Mouse (Mus musculus) heart, postnatal 0 days (tissue): Measurements from ENCODE around the gene Cabp7. TPM values are rescaled to one million over a fixed set of nuclear protein-coding genes. Genes with fewer than 3 reads are reported as not detected.
"Not testable (repeated sequence)": the region's sequence is repeated elsewhere in the genome, so short reads cannot be mapped to it uniquely, and the experiment has no call there.

ENCODE experiments used
- ATAC-seq: fragments of 200-750 bp; cut with Nextera tagmentation; 2 replicates; pipeline ENCODE4 v1.8.0; 2017; ENCODE audit warnings: low read depth, moderate number of reproducible peaks, moderate library complexity; ENCODE audit not compliant: insufficient read depth
- DNase-seq: peaks from one replicate; pipeline ENCODE4 v3.0.0-alpha.2; 2016; ENCODE audit warnings: low spot score
- H3K27ac ChIP-seq: fragments of 300-500 bp; sonication (generic); 2 replicates; pipeline ENCODE4 v1.5.1; 2014; ENCODE audit warnings: low read depth, mild to moderate bottlenecking
- H3K27me3 ChIP-seq: fragments of 300-500 bp; sonication (generic); 2 replicates; pipeline ENCODE4 v1.6.1; 2014; ENCODE audit warnings: low read length, mixed read lengths; ENCODE audit not compliant: control insufficient read depth, insufficient read depth
- H3K36me3 ChIP-seq: fragments of 300-500 bp; sonication (generic); replicated peaks from 2 replicates; pipeline ENCODE4 v1.6.1; 2014; ENCODE audit warnings: low read length, mixed read lengths; ENCODE audit not compliant: control insufficient read depth, insufficient read depth
- H3K4me1 ChIP-seq: fragments of 300-500 bp; sonication (generic); 2 replicates; pipeline ENCODE4 v1.6.1; 2014; ENCODE audit warnings: antibody characterized with exemption; ENCODE audit not compliant: control insufficient read depth, insufficient read depth
- H3K4me2 ChIP-seq: fragments of 300-500 bp; sonication (generic); 2 replicates; pipeline ENCODE4 v1.6.1; 2014; ENCODE audit warnings: low read depth, mild to moderate bottlenecking, low read length, moderate library complexity
- H3K4me3 ChIP-seq: fragments of 300-500 bp; sonication (generic); 2 replicates; pipeline ENCODE4 v1.5.1; 2014; ENCODE audit warnings: low read depth, low read length
- H3K9ac ChIP-seq: fragments of 300-500 bp; sonication (generic); replicated peaks from 2 replicates; pipeline ENCODE4 v1.6.1; 2014; ENCODE audit warnings: low read depth, low read length, mixed read lengths
- H3K9me3 ChIP-seq: fragments of 300-500 bp; sonication (generic); replicated peaks from 2 replicates; pipeline ENCODE4 v1.6.1; 2016; ENCODE audit warnings: low read length; ENCODE audit not compliant: control insufficient read depth
- CTCF ChIP-seq: IDR thresholded peaks from 2 replicates; pipeline ENCODE4 v1.5.1; 2016; ENCODE audit warnings: antibody characterized with exemption, control low read depth, low read depth
- EP300 ChIP-seq: IDR thresholded peaks from 2 replicates; pipeline ENCODE4 v1.6.1; 2016; ENCODE audit warnings: antibody characterized with exemption, low read depth
- WGBS: fragments of 180-500 bp; shearing (Covaris S2); extraction: QIAGEN DNeasy Blood & Tissue Kit; methylation state at CpG from one replicate; pipeline ENCODE4 v1.1.7; 2014; 5-methylcytosine and 5-hydroxymethylcytosine counted together
- polyA plus RNA-seq: library from polyadenylated mRNA; unstranded; fragments of >200 nt; fragmentation: Nextera tagmentation; extraction: Ambion mirVana; gene quantifications from 2 replicates; pipeline ENCODE4 v1.2.1, GENCODE M21; 2015
- total RNA-seq: library from RNA; depleted of rRNA; stranded (reverse); fragments of >200 nt; gene quantifications from 2 replicates; pipeline ENCODE4 v1.2.3, GENCODE M21; 2014; ENCODE audit warnings: low replicate concordance

The Cabp7 gene
- total and polyA plus RNA-seq, 2 experiments from 2014 or later: 0.07 TPM; not detected in 1

DNA sequence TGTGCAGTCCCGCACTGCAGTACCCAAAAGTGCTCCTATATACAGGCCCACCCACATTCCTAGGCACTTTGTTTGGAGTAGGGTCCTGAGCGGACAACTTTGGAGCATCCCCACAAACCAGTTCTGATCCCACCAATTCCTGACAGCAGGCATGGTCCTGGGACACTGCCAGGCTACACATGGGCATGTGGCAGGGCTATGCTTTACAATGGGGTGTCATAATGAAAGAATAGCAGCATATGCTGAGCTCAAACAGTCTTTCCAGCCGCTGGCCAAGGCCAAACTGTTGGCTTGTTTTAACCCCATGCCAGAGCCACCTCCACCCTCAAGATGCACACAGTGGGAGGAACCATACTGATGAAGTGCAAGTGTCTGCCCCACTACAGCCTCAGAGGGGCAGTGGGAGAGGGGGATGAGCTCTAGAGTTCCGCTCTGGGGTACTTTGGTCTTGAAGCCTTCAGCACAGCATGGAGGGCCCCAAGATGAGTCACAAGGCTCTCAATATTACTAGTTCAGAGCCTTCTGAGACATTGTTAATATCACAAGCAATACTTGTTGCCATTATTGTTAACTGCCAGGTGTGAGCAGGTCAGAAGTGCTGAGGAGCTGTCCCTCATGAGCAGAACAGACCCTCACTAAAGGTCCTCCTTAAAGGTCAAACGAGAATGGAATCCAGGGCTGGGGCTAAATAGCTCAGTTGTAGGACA lies 29.9 kb downstream of the Cabp7 start:
- H3K4me2 ChIP-seq: no peak overlapping the region
- WGBS: 92% methylated on average over 5 of the region's 5 CpGs
- H3K4me1 ChIP-seq: peaks cover 8% of the 10 kb centered on the region; the same call in 1 of the 2 replicates
- no peak for DNase-seq
- H3K27ac ChIP-seq: no peak overlapping the region
- H3K36me3 ChIP-seq: no peaks in the 10 kb centered on the region
- H3K9ac ChIP-seq: no peak overlapping the region
- H3K27me3 ChIP-seq: no peaks in the 10 kb centered on the region
- no peak for ATAC-seq
- TF ChIP-seq EP300 (no peak), CTCF (no peak)
- H3K9me3 ChIP-seq: no peaks in the 10 kb centered on the region
- H3K4me3 ChIP-seq: no peak overlapping the region

DNA sequence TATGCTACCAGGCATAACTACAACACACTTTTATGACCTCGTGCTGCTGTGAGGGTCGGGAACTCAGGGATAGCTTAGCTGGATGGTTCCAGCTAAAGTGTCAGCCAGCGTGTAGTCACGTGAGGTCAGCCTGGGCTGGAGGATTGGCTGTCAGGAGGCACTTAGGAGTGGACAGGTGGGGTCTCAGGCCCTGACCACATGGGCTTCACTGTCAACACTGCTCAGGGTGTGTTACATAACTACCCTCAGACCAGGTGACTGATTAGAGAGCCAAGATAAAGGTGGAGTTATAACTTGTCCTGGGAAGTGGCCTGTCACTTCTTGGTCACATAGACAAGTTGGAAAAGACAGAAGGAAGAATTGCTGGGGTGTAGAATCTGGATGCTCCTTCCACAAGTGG lies 31.0 kb downstream of the Cabp7 start:
- Histone ChIP-seq H3K4me1 (peaks cover 8% of the 10 kb centered on the region; the same call in 1 of the 2 replicates), H3K4me3 (no peak overlapping the region), H3K27ac (no peak overlapping the region), H3K36me3 (no peaks in the 10 kb centered on the region), H3K9me3 (no peaks in the 10 kb centered on the region), H3K27me3 (no peaks in the 10 kb centered on the region), H3K9ac (no peak overlapping the region), H3K4me2 (no peak overlapping the region)
- ATAC-seq (no peak), DNase-seq (no peak)
- TF ChIP-seq CTCF (no peak), EP300 (no peak)
- 65% methylated on average over 4 of the region's 4 CpGs for WGBS

DNA sequence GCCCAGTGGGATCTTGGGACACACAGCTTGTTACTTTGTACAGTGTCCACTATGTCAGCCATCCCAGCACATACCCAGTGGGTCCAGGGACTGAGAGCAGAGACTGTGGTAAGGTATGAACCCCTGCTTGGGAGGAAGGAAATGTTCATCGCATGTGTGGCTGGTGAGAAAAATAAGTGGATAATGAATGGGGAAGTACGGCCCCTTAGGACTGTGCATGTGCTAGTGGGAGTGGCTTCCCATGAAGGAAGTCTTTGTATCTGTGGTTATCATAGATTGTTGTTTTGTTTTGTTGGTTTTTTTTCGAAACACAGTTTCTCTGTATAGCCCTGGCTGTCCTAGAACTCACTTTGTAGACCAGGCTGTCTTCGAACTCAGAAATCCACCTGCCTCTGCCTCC lies 31.9 kb downstream of the Cabp7 start:
- Histone ChIP-seq H3K27me3 (no peaks in the 10 kb centered on the region), H3K4me2 (no peak overlapping the region), H3K4me3 (no peak overlapping the region), H3K9me3 (no peaks in the 10 kb centered on the region), H3K27ac (no peak overlapping the region), H3K4me1 (peaks cover 8% of the 10 kb centered on the region; the same call in 1 of the 2 replicates), H3K9ac (no peak overlapping the region), H3K36me3 (no peaks in the 10 kb centered on the region)
- DNase-seq (no peak), ATAC-seq (no peak)
- 75% methylated on average over 4 of the region's 4 CpGs for WGBS
- no peak for TF ChIP-seq CTCF

DNA sequence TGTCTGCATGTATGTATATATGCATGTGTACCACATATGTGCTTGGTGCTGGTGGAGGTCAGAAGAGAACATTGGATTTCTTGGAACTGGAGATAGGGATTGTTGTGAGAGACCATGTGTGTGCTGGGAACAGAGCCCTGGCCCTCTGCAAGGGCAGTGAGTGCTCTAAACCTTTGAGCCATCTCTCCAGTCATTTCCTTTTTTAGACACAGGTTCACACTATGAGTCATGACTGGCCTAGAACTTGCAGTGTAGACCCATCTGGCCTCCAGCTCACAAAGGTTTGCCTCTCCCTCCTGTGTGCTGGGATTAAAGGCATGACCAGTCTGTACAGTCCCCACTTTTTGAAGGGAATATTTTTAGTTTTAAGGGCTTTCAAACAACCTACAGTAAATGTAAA lies 33.8 kb downstream of the Cabp7 start:
- TF ChIP-seq CTCF: no peak
- no peak for TF ChIP-seq EP300
- DNase-seq: no peak
- ATAC-seq: no peak
- no peaks in the 10 kb centered on the region for H3K27me3 ChIP-seq
- no peak overlapping the region for H3K4me2 ChIP-seq
- H3K9me3 ChIP-seq: no peaks in the 10 kb centered on the region
- H3K4me1 ChIP-seq: no peaks in the 10 kb centered on the region
- H3K9ac ChIP-seq: no peak overlapping the region
- H3K4me3 ChIP-seq: no peak overlapping the region
- H3K27ac ChIP-seq: no peak overlapping the region
- no peaks in the 10 kb centered on the region for H3K36me3 ChIP-seq

DNA sequence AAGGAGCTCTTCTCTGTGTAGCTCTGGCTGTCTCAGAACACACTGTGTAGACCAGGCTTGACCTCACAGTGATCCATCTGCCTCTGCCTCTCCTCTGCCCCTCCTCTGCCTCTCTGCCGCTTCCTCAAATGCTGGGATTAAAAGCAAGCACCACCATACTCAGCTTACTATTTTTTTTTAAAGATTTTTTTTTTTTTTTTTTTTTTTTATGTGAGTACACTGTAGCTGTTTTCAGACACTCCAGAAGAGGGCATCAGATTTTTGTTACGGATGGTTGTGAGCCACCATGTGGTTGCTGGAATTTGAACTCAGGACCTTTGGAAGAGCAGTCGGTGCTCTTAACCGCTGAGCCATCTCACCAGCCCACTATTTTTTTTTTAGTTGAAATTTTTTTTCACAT lies 36.4 kb downstream of the Cabp7 start:
- not testable (repeated sequence) for H3K4me3 ChIP-seq, H3K4me2 ChIP-seq, H3K4me1 ChIP-seq, H3K9me3 ChIP-seq, H3K9ac ChIP-seq, DNase-seq, ATAC-seq, H3K27ac ChIP-seq, H3K36me3 ChIP-seq, H3K27me3 ChIP-seq
- 90% methylated on average over 4 of the region's 4 CpGs for WGBS

DNA sequence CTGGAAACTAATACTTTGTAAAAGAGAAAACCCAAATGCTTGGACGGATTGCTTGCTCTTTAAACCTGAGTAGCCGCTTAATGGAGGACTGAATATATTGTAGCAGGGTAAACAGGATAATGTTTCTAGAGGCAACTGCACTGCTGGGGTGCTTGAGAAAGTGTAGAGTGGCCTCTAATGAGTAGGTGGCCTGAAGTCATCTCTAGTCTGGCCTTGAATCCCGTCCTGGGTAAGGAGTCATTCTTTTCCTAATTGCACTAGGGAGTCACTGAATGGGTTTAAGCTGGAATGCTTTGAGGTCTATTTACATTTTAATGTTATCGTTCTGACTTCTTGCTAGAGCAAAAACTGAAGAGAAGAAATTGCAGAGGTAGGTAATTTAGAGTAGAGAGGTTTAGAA lies 41.4 kb downstream of the Cabp7 start:
- WGBS: 11% methylated on average over 4 of the region's 4 CpGs
- Histone ChIP-seq H3K9me3 (no peaks in the 10 kb centered on the region), H3K27ac (no peak overlapping the region)

More for the DNA sequence above, 41.4 kb downstream of the Cabp7 start:
- TF ChIP-seq CTCF (no peak), EP300 (no peak)
- Histone ChIP-seq H3K27me3 (no peaks in the 10 kb centered on the region), H3K4me1 (peaks cover 6% of the 10 kb centered on the region), H3K9ac (peak overlapping the region; percentile 77), H3K4me2 (peak overlapping the region; percentile 76), H3K36me3 (peaks cover 17% of the 10 kb centered on the region), H3K4me3 (peak overlapping the region; percentile 70)
- DNase-seq: no peak
- ATAC-seq: no peak
